Mouse (Mus musculus) G1E (cell line): ENCODE results near the gene Alcam. TPM values are rescaled to one million over a fixed set of nuclear protein-coding genes. Genes with fewer than 3 reads are reported as not detected.

Experiments
- ATAC-seq: 2 replicates; pipeline ENCODE4 v1.8.0; 2016; ENCODE audit warnings: mild to moderate bottlenecking; ENCODE audit not compliant: insufficient number of reproducible peaks, poor library complexity, low FRiP score, severe bottlenecking; ENCODE audit errors: extremely low read depth
- DNase-seq: peaks from one replicate; pipeline ENCODE4 v3.0.0; 2012; ENCODE audit warnings: low spot score
- H3K27me3 ChIP-seq: 2 replicates; pipeline ENCODE4 v1.6.1; 2012; ENCODE audit warnings: mild to moderate bottlenecking, low read length, inconsistent platforms; ENCODE audit not compliant: insufficient read depth
- H3K36me3 ChIP-seq: replicated peaks from 2 replicates; pipeline ENCODE3; 2012; ENCODE audit warnings: mild to moderate bottlenecking, inconsistent platforms
- H3K4me1 ChIP-seq: 2 replicates; pipeline ENCODE4 v1.6.1; 2012; ENCODE audit warnings: low read depth, low read length, inconsistent platforms, mixed read lengths; ENCODE audit not compliant: insufficient read depth
- H3K4me3 ChIP-seq: 2 replicates; pipeline ENCODE4 v1.5.1; 2012; ENCODE audit warnings: low read depth, mild to moderate bottlenecking, inconsistent platforms, low read length, moderate library complexity, mixed read lengths
- H3K9me3 ChIP-seq: replicated peaks from 2 replicates; pipeline ENCODE4 v1.6.1; 2012; ENCODE audit warnings: inconsistent platforms
- CTCF ChIP-seq: IDR thresholded peaks from 2 replicates; pipeline ENCODE4 v1.5.1; 2012; ENCODE audit warnings: low read depth, low read length, inconsistent platforms, mixed read lengths
- GATA1 ChIP-seq: IDR thresholded peaks from 2 replicates; pipeline ENCODE4 v1.6.1; 2012; ENCODE audit warnings: borderline replicate concordance, low read length, inconsistent platforms, mixed read lengths
- GATA2 ChIP-seq: IDR thresholded peaks from 2 replicates; pipeline ENCODE4 v1.6.1; 2012; ENCODE audit warnings: low read depth, low read length, inconsistent platforms, borderline replicate concordance
- POLR2AphosphoS5 ChIP-seq: IDR thresholded peaks from 2 replicates; pipeline ENCODE4 v1.6.1; 2012; ENCODE audit warnings: low read depth, low read length, inconsistent platforms; ENCODE audit not compliant: insufficient replicate concordance
- TAL1 ChIP-seq: conservative IDR thresholded peaks from 2 replicates; pipeline ENCODE4 v1.6.1; 2012; ENCODE audit warnings: low read depth, low read length, inconsistent platforms, mixed read lengths
- polyA plus RNA-seq: library from polyadenylated mRNA; stranded (reverse); fragments of >175 nt; gene quantifications from 2 replicates; pipeline ENCODE4 v1.2.3, GENCODE M21; 2012
- total RNA-seq, 2 experiments: library from RNA; stranded (forward) in 1 of 2; stranded (reverse) in 1 of 2; fragments of 200-1000 nt in 1 of 2; fragments of >200 nt in 1 of 2; fragmentation: Nextera tagmentation in 1 of 2; gene quantifications; 2 replicates each; pipeline ENCODE4 v1.2.3; 2014 to 2017

The Alcam gene
- total and polyA plus RNA-seq, 3 experiments, result 0.11 TPM; not detected in 2

- ATAC-seq (no peak), DNase-seq (no peak)
- H3K27me3 ChIP-seq, result no peaks in the 10 kb centered on the region
- TF ChIP-seq POLR2AphosphoS5 (no peak), CTCF (no peak), GATA1 (no peak), GATA2 (no peak), TAL1 (no peak)
- no peaks in the 10 kb centered on the region for H3K4me1 ChIP-seq
- no peaks in the 10 kb centered on the region for H3K36me3 ChIP-seq
- H3K9me3 ChIP-seq, result no peaks in the 10 kb centered on the region
- H3K4me3 ChIP-seq, result no peak overlapping the region
Observed at GRCm38 (mm10) chr16:52399112-52399511, 54.8 kb downstream of the Alcam start.

GRCm38 (mm10) chr16:52386781-52387300, 67.0 kb downstream of the Alcam start:
- no peak overlapping the region for H3K4me3 ChIP-seq
- ATAC-seq (no peak), DNase-seq (no peak)
- TF ChIP-seq POLR2AphosphoS5 (no peak), GATA1 (no peak), CTCF (no peak), GATA2 (no peak), TAL1 (no peak)
- no peaks in the 10 kb centered on the region for H3K36me3 ChIP-seq
- no peaks in the 10 kb centered on the region for H3K27me3 ChIP-seq
- no peaks in the 10 kb centered on the region for H3K4me1 ChIP-seq
- H3K9me3 ChIP-seq, result no peaks in the 10 kb centered on the region

- Histone ChIP-seq H3K4me3 (no peak overlapping the region), H3K4me1 (no peaks in the 10 kb centered on the region), H3K36me3 (no peaks in the 10 kb centered on the region), H3K9me3 (no peaks in the 10 kb centered on the region), H3K27me3 (no peaks in the 10 kb centered on the region)
- TF ChIP-seq POLR2AphosphoS5 (no peak), GATA2 (no peak), TAL1 (no peak), CTCF (no peak), GATA1 (no peak)
- ATAC-seq, result no peak
- no peak for DNase-seq
Observed at GRCm38 (mm10) chr16:52383456-52384185, 70.3 kb downstream of the Alcam start.

GRCm38 (mm10) chr16:52378811-52379597, 74.9 kb downstream of the Alcam start:
- ATAC-seq (no peak), DNase-seq (no peak)
- Histone ChIP-seq H3K36me3 (no peaks in the 10 kb centered on the region), H3K4me3 (no peak overlapping the region), H3K27me3 (no peaks in the 10 kb centered on the region), H3K9me3 (no peaks in the 10 kb centered on the region), H3K4me1 (no peaks in the 10 kb centered on the region)
- no peak for TF ChIP-seq TAL1
- TF ChIP-seq GATA1, result no peak
- no peak for TF ChIP-seq CTCF
- TF ChIP-seq GATA2, result no peak
- TF ChIP-seq POLR2AphosphoS5, result no peak

- no peak overlapping the region for H3K4me3 ChIP-seq
- H3K9me3 ChIP-seq, result no peaks in the 10 kb centered on the region
- ATAC-seq (no peak), DNase-seq (no peak)
- no peaks in the 10 kb centered on the region for H3K27me3 ChIP-seq
- no peaks in the 10 kb centered on the region for H3K4me1 ChIP-seq
- no peak for TF ChIP-seq GATA1
- H3K36me3 ChIP-seq, result no peaks in the 10 kb centered on the region
Observed at GRCm38 (mm10) chr16:52376827-52377226, 77.0 kb downstream of the Alcam start.

- ATAC-seq (no peak), DNase-seq (no peak)
- no peak overlapping the region for H3K4me3 ChIP-seq
- no peaks in the 10 kb centered on the region for H3K36me3 ChIP-seq
- no peaks in the 10 kb centered on the region for H3K4me1 ChIP-seq
- TF ChIP-seq CTCF, result no peak
- TF ChIP-seq TAL1, result no peak
- no peak for TF ChIP-seq GATA2
- TF ChIP-seq GATA1, result no peak
- no peak for TF ChIP-seq POLR2AphosphoS5
- no peaks in the 10 kb centered on the region for H3K9me3 ChIP-seq
- H3K27me3 ChIP-seq, result no peaks in the 10 kb centered on the region
Observed at GRCm38 (mm10) chr16:52371956-52372355, 81.9 kb downstream of the Alcam start.
